Mouse (Mus musculus) thymus, adult 2 months (tissue): ENCODE measurements around the gene Dnah14.

Experiments
- CTCF ChIP-seq: fragments of 200-500 bp; IDR thresholded peaks from 2 replicates; pipeline ENCODE4 v1.5.1; 2012; ENCODE audit warnings: mild to moderate bottlenecking, control low read depth, low read length, moderate library complexity, borderline replicate concordance; ENCODE audit not compliant: control insufficient read depth, poor library complexity, insufficient read depth; ENCODE audit errors: extremely low read depth
- POLR2A ChIP-seq: fragments of 200-500 bp; IDR thresholded peaks from 2 replicates; pipeline ENCODE4 v1.6.1; 2012; ENCODE audit warnings: mild to moderate bottlenecking, low read length, control low read depth, moderate library complexity; ENCODE audit not compliant: control insufficient read depth, poor library complexity, insufficient read depth; ENCODE audit errors: extremely low read depth

DNA sequence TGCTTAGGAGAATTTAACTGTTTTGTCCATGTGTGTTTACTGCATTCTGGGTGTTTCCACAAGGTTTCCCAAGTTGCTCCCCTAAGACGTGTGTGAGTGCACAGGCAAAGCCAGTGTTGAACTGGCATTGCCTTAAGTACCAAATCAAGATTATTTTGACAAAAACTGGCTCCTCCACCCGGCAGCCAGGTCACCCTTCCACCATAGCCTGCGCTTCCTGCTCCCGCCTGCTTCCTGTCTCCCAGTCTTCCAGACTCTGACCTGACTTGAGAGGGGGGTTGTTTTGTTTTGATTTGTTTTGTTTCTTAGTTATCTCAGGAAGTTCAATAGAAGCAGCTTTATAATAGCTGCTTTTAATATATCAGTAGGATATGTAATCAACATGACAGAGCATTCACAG, 90.4 kb downstream of the Dnah14 start:
- TF ChIP-seq POLR2A (no peak), CTCF (no peak)
